In genomic region chr17:52972735-52973134, GRCm38 (mm10) we compare ENCODE assay signal across 24 mouse cellular contexts.
DNase-seq lines count a peak whose midpoint lies in the region; ATAC-seq and TF ChIP-seq lines count a peak whose summit lies in the region.
"Had no signal": no experiment of that assay in that cellular context is flagged by ENCODE, and none has a peak within 500 bp of the region (broad histone marks: within the 10 kb centered on the region; RNA-seq: fewer than 3 reads in every experiment).

No protein-coding gene starts in this region.

- H3K4me3 ChIP-seq in liver, adult 2 months (ENCODE audit: insufficient read depth, low read depth, low read length) = no peak overlapping the region
- no peak overlapping the region for H3K4me3 ChIP-seq in liver, embryonic 11.5 days (ENCODE audit: low read depth, low read length)
- no peak overlapping the region for H3K4me3 ChIP-seq in lung, embryonic 16.5 days (ENCODE audit: low read length)
- H3K4me3 ChIP-seq: embryonic facial prominence, embryonic 10.5 days; embryonic facial prominence, embryonic 12.5 days; forebrain, embryonic 13.5 days; forebrain, embryonic 15.5 days had no signal

- H3K79me2 ChIP-seq in liver, adult 2 months (ENCODE audit: control insufficient read depth, insufficient read depth, low read length) = no peaks in the 10 kb centered on the region

- DNase-seq in liver, adult 2 months (ENCODE audit: extremely low read depth, low read depth, low spot score) = peak; percentile 2
- no peak for DNase-seq in liver, embryonic 11.5 days (ENCODE audit: low spot score)
- no peak for DNase-seq in lung, adult 18-20 months
- peak; percentile 30 for DNase-seq in lung, postnatal 25 days (ENCODE audit: low spot score)
- DNase-seq in lung, postnatal 4 days = no peak
- DNase-seq: adrenal gland, adult 8-10 months; adrenal gland, postnatal 14 days; adrenal gland, postnatal 36 days; B cell, adult 2 months; cerebellum, adult 11-12 months; cerebellum, adult 2 months; cerebellum, adult 9-10 months; cerebellum, postnatal 10 days; cerebellum, postnatal 25 days had no signal

- H3K4me2 ChIP-seq in liver, embryonic 11.5 days = no peak overlapping the region
- H3K4me2 ChIP-seq in lung, embryonic 16.5 days (ENCODE audit: low read depth, low read length) = no peak overlapping the region
- H3K4me2 ChIP-seq: embryonic facial prominence, embryonic 12.5 days; forebrain, embryonic 13.5 days; forebrain, embryonic 15.5 days had no signal

- H3K36me3 ChIP-seq in liver, adult 2 months (ENCODE audit: control insufficient read depth, insufficient read depth, low read length) = no peaks in the 10 kb centered on the region
- no peaks in the 10 kb centered on the region for H3K36me3 ChIP-seq in liver, embryonic 11.5 days (ENCODE audit: control insufficient read depth, insufficient read depth, low read length)
- no peaks in the 10 kb centered on the region for H3K36me3 ChIP-seq in lung, embryonic 16.5 days (ENCODE audit: control insufficient read depth, insufficient read depth, low read length)
- H3K36me3 ChIP-seq: embryonic facial prominence, embryonic 10.5 days; embryonic facial prominence, embryonic 12.5 days; forebrain, embryonic 15.5 days; G1E had no signal

- TF ChIP-seq POLR2A in liver, adult 2 months (IDR thresholded peaks at IDR 0.05; ENCODE audit: extremely low read depth, insufficient read depth, low read length) = no peak

- ATAC-seq in liver, embryonic 11.5 days (replicated peaks; ENCODE audit: low FRiP score) = no peak
- peak; percentile 41; the same call in 1 of the 2 replicates for ATAC-seq in lung, embryonic 16.5 days (ENCODE audit: low read depth)
- ATAC-seq: activated CD4-positive, CD25-positive, alpha-beta regulatory T cell, adult 4 months; CD4-positive, CD25-positive, alpha-beta regulatory T cell, adult 4 months; forebrain, embryonic 13.5 days; forebrain, embryonic 15.5 days; Patski had no signal

- H3K9me3 ChIP-seq in liver, embryonic 11.5 days (ENCODE audit: control insufficient read depth, low read length) = no peaks in the 10 kb centered on the region
- H3K9me3 ChIP-seq in lung, embryonic 16.5 days (ENCODE audit: control insufficient read depth, low read length) = no peaks in the 10 kb centered on the region
- H3K9me3 ChIP-seq: embryonic facial prominence, embryonic 10.5 days; embryonic facial prominence, embryonic 12.5 days; forebrain, embryonic 13.5 days; forebrain, embryonic 15.5 days had no signal

- no peaks in the 10 kb centered on the region for H3K27me3 ChIP-seq in liver, adult 2 months (ENCODE audit: control insufficient read depth, insufficient read depth, low read length)
- no peaks in the 10 kb centered on the region for H3K27me3 ChIP-seq in liver, embryonic 11.5 days (replicated peaks; ENCODE audit: control insufficient read depth, insufficient read depth, low read length)
- no peaks in the 10 kb centered on the region for H3K27me3 ChIP-seq in lung, embryonic 16.5 days (ENCODE audit: control insufficient read depth, insufficient read depth, low read depth, low read length)
- H3K27me3 ChIP-seq: CH12.LX; embryonic facial prominence, embryonic 12.5 days; forebrain, embryonic 13.5 days; forebrain, embryonic 15.5 days had no signal

- no peaks in the 10 kb centered on the region for H3K4me1 ChIP-seq in liver, adult 2 months (ENCODE audit: control insufficient read depth, insufficient read depth, low read length)
- H3K4me1 ChIP-seq in liver, embryonic 11.5 days (replicated peaks; ENCODE audit: control insufficient read depth, insufficient read depth, low read length) = no peaks in the 10 kb centered on the region
- no peaks in the 10 kb centered on the region for H3K4me1 ChIP-seq in lung, embryonic 16.5 days (replicated peaks; ENCODE audit: control insufficient read depth, insufficient read depth, low read length)
- H3K4me1 ChIP-seq: embryonic facial prominence, embryonic 10.5 days; embryonic facial prominence, embryonic 12.5 days; forebrain, embryonic 13.5 days; forebrain, embryonic 15.5 days had no signal

- 57% methylated on average over 1 of the region's 1 CpGs for WGBS in liver, adult 2 months
- 33% methylated on average over 1 of the region's 1 CpGs for WGBS in liver, embryonic 11.5 days
- WGBS in lung, embryonic 16.5 days = 50% methylated on average over 1 of the region's 1 CpGs

- TF ChIP-seq CTCF in liver, adult 2 months (IDR thresholded peaks at IDR 0.05; ENCODE audit: low read depth, low read length) = no peak

- H3K9ac ChIP-seq in liver, adult 2 months (ENCODE audit: low read depth, low read length) = no peak overlapping the region
- H3K9ac ChIP-seq in liver, embryonic 11.5 days (ENCODE audit: low read depth, low read length) = no peak overlapping the region
- no peak overlapping the region for H3K9ac ChIP-seq in lung, embryonic 16.5 days (ENCODE audit: low read length)
- H3K9ac ChIP-seq: embryonic facial prominence, embryonic 12.5 days; forebrain, embryonic 13.5 days; forebrain, embryonic 15.5 days had no signal

- no peak overlapping the region for H3K27ac ChIP-seq in liver, adult 2 months (replicated peaks; ENCODE audit: insufficient read depth, low read depth, low read length)
- no peak overlapping the region for H3K27ac ChIP-seq in liver, embryonic 11.5 days (ENCODE audit: low read depth, low read length)
- H3K27ac ChIP-seq in lung, embryonic 16.5 days (ENCODE audit: low read length) = no peak overlapping the region
- H3K27ac ChIP-seq: embryonic facial prominence, embryonic 10.5 days; embryonic facial prominence, embryonic 12.5 days; forebrain, embryonic 13.5 days; forebrain, embryonic 15.5 days had no signal

Comparison
In these comparisons a context has a peak if more than half of its experiments do, and no peak if none do; other contexts are left out.
1. DNase-seq: peak in liver, adult 2 months (single experiment) and lung, postnatal 25 days (single experiment); none in liver, embryonic 11.5 days (single experiment), lung, adult 18-20 months (0 of 2) and lung, postnatal 4 days (0 of 2).